Mouse (Mus musculus) lung, adult 2 months (tissue): ENCODE measurements around the gene Eya2. TPM values are rescaled to one million over a fixed set of nuclear protein-coding genes. Genes with fewer than 3 reads are reported as not detected.

ENCODE experiments used
- DNase-seq: peaks from one replicate; pipeline ENCODE4 v3.0.0; 2022
- H3K4me1 ChIP-seq: fragments of 200-500 bp; 2 replicates; pipeline ENCODE4 v1.6.1; 2011; ENCODE audit warnings: low read length; ENCODE audit not compliant: control insufficient read depth, insufficient read depth
- H3K4me3 ChIP-seq: fragments of 200-500 bp; replicated peaks from 2 replicates; pipeline ENCODE3; 2011; ENCODE audit warnings: low read depth, mild to moderate bottlenecking, control low read depth, low read length; ENCODE audit errors: extremely low read depth
- CTCF ChIP-seq: fragments of 200-500 bp; IDR thresholded peaks from 2 replicates; pipeline ENCODE4 v1.5.1; 2011; ENCODE audit warnings: mild to moderate bottlenecking, low read length, control low read depth; ENCODE audit not compliant: insufficient read depth
- POLR2A ChIP-seq: fragments of 200-500 bp; IDR thresholded peaks from 2 replicates; pipeline ENCODE4 v1.6.1; 2011; ENCODE audit warnings: low read depth, mild to moderate bottlenecking, control low read depth, low read length, borderline replicate concordance; ENCODE audit errors: extremely low read depth
- WGBS: fragments of 180-500 bp; shearing (Covaris S2); methylation state at CpG from one replicate; pipeline ENCODE4 v1.1.7; 2018; 5-methylcytosine and 5-hydroxymethylcytosine counted together
- polyA plus RNA-seq: library from polyadenylated mRNA; depleted of rRNA; stranded (reverse); fragments of >200 nt; gene quantifications from 2 replicates; pipeline ENCODE4 v1.2.3, GENCODE M21; 2012

Gene Eya2
- polyA plus RNA-seq, 1 experiment: 89.3 TPM

DNA sequence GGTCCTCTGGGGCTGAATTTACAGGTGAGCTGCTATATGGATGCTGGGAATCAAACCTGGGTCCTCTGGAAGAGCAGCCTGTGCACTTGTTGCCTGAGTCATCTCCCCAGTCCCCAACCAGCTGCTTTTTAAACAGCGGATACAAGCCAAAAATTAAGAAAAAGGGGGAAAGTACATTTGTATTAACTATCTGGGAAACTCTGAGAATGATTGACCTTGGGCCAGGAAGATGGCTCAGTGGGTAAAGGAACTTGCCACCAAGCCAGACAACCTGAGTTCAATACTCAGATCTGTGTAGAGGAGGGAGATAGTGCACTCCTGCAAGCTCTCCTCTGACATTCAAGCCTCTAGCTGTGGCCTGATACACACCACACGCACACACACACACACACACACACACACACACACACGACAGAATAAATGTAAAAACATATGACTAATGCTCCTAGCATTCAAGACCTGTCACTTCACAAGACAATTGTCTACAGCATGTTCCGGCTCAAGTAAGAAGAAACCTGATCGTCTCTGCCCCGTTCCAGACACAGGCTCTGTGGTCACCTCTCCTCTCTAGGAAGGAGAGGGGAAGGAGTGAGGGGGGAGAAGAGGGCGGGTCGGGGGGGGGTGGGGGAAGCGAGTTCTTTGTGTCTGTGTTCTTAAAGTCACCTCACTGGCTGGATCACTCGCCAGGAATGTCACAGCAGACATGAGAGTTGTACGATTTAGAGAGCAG is 35.2 kb upstream of the Eya2 start:
- WGBS: 20% methylated on average over 11 of the region's 11 CpGs
- H3K4me1 ChIP-seq: no peaks in the 10 kb centered on the region
- no peak overlapping the region for H3K4me3 ChIP-seq
- TF ChIP-seq CTCF (no peak), POLR2A (no peak)
- no peak for DNase-seq

DNA sequence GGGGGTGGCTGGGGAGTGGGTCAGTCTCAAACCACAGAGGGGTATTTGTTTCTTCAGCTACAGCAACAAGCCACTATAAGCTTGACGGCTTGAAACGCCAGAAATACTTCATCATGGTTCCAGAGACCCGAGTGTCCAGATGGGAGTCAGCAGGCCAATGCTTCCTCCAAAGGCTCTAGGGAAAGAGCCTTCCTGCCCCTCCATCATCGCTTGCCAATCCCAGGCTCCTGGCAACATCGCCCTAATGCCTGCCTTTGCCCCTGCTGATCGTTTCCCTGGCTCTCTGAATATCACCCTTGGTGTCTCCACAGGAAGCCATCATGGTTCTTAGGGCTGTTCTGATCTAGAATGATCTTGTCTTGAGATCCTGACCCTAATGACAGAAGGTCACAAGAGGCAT is 33.0 kb upstream of the Eya2 start:
- TF ChIP-seq POLR2A (no peak), CTCF (no peak)
- 86% methylated on average over 6 of the region's 6 CpGs for WGBS
- Histone ChIP-seq H3K4me3 (no peak overlapping the region), H3K4me1 (no peaks in the 10 kb centered on the region)
- DNase-seq: no peak

- Histone ChIP-seq H3K4me3 (no peak overlapping the region), H3K4me1 (no peaks in the 10 kb centered on the region)
- TF ChIP-seq CTCF (no peak), POLR2A (no peak)
- DNase-seq: peak; percentile 24
- WGBS: 2% methylated on average over 52 of the region's 52 CpGs
These were observed 31.4 kb upstream of the Eya2 start for GRCm38 (mm10) chr2:165563298-165564058.

- Histone ChIP-seq H3K4me3 (no peak overlapping the region), H3K4me1 (no peaks in the 10 kb centered on the region)
- no peak for DNase-seq
- 69% methylated on average over 8 of the region's 8 CpGs for WGBS
- no peak for TF ChIP-seq CTCF
- TF ChIP-seq POLR2A: no peak
These were observed 30.7 kb upstream of the Eya2 start for GRCm38 (mm10) chr2:165564101-165564500.

DNA sequence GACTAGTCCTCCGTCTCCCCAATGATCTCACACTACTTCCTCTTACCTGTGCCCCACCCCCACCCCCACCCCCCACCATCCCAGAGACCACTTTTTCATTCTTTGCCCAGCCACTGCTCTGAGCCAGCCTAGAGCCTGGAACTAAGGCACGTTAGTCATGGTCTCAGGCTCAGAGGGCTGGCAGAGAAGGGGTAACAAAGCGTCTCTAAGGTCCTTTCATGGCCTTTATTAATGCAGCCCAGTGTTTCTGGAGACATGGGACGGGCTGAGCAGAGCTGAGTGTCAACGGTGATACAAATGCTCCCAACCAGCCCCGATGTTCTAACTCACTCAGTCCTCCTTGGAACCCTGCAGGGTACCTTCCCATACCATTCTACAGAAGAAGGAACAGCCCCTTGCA is 30.2 kb upstream of the Eya2 start:
- no peaks in the 10 kb centered on the region for H3K4me1 ChIP-seq
- WGBS: 70% methylated on average over 6 of the region's 6 CpGs
- TF ChIP-seq CTCF (no peak), POLR2A (no peak)
- H3K4me3 ChIP-seq: no peak overlapping the region
- no peak for DNase-seq

- WGBS: 63% methylated on average over 6 of the region's 6 CpGs
- no peak for TF ChIP-seq CTCF
- TF ChIP-seq POLR2A: no peak
- Histone ChIP-seq H3K4me1 (no peaks in the 10 kb centered on the region), H3K4me3 (no peak overlapping the region)
- no peak for DNase-seq
These were observed 27.9 kb upstream of the Eya2 start for GRCm38 (mm10) chr2:165566898-165567297.

- 66% methylated on average over 9 of the region's 9 CpGs for WGBS
- TF ChIP-seq CTCF: no peak
- TF ChIP-seq POLR2A: no peak
- Histone ChIP-seq H3K4me1 (no peaks in the 10 kb centered on the region), H3K4me3 (no peak overlapping the region)
- no peak for DNase-seq
These were observed 27.0 kb upstream of the Eya2 start for GRCm38 (mm10) chr2:165567820-165568219.

DNA sequence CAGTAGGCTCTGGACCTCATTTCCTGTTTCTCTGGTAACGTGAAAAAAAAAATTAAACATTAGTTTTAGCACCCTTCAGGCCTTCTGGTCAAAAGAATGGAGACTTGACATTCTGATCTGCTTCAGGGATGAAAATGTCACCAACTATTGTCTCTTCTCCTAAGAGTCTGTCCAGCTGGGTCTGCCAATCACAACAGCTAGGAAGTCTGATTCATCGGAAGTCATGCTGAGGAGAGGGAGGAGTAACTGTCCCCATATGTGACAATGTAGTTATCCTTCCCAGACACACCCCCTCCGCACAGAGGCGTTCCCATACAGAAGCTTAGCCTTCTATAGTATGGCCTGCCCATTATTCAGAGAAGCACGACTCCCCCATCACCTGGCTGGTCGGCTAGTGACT is 25.9 kb upstream of the Eya2 start:
- TF ChIP-seq CTCF: no peak
- TF ChIP-seq POLR2A: no peak
- DNase-seq: no peak
- WGBS: 58% methylated on average over 6 of the region's 6 CpGs
- H3K4me1 ChIP-seq: no peaks in the 10 kb centered on the region
- H3K4me3 ChIP-seq: no peak overlapping the region

- no peak overlapping the region for H3K4me3 ChIP-seq
- no peak for DNase-seq
- H3K4me1 ChIP-seq: no peaks in the 10 kb centered on the region
- TF ChIP-seq CTCF (no peak), POLR2A (no peak)
- WGBS: 32% methylated on average over 4 of the region's 4 CpGs
These were observed 23.5 kb upstream of the Eya2 start for GRCm38 (mm10) chr2:165571216-165571778.
